Mouse (Mus musculus): ENCODE results near the gene Tbc1d23. TPM values are rescaled to one million over a fixed set of nuclear protein-coding genes. Genes with fewer than 3 reads are reported as not detected.

Gene Tbc1d23
- polyA plus RNA-seq, 1 experiment from 2014 or later, result 33.2 TPM

DNA sequence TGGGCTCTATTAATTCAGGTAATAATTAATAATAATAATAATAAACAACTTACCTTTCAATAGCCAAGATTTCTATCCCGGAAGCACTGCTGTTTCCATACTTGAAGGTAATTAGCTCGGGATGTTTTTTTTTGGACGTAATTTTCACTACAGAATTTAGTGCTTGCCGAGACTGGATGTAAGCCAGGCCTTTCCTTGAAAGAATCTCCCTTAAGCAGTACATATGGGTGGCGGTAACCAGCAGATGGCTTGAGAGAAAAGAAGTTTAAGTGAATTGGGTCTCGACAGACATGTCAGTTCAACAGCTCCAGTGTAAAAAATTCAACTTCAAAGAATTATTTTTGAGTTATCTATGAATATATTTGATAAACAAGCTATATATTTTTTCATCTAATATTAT, 59.7 kb downstream of the Tbc1d23 start:
- Histone ChIP-seq H3K4me1 (replicated peaks) (peaks cover 13% of the 10 kb centered on the region), H3K9me3 (no peaks in the 10 kb centered on the region), H3K9ac (replicated peaks) (no peak overlapping the region), H3K27ac (no peak overlapping the region), H3K36me3 (peaks cover 36% of the 10 kb centered on the region), H3K4me2 (replicated peaks) (no peak overlapping the region), H3K4me3 (replicated peaks) (no peak overlapping the region), H3K27me3 (no peaks in the 10 kb centered on the region)
- ATAC-seq, result no peak
- 91% methylated on average over 6 of the region's 6 CpGs for WGBS

GRCm38 (mm10) chr16:57171161-57171560, 60.1 kb downstream of the Tbc1d23 start:
- no peak overlapping the region for H3K27ac ChIP-seq
- H3K36me3 ChIP-seq, result peaks cover 34% of the 10 kb centered on the region
- ATAC-seq, result no peak
- H3K9me3 ChIP-seq, result no peaks in the 10 kb centered on the region
- no peaks in the 10 kb centered on the region for H3K27me3 ChIP-seq
- H3K4me3 ChIP-seq (replicated peaks), result no peak overlapping the region
- WGBS, result 95% methylated on average over 8 of the region's 8 CpGs
- no peak overlapping the region for H3K9ac ChIP-seq (replicated peaks)
- H3K4me1 ChIP-seq (replicated peaks), result peaks cover 18% of the 10 kb centered on the region
- no peak overlapping the region for H3K4me2 ChIP-seq (replicated peaks)

GRCm38 (mm10) chr16:57168236-57168635, 63.1 kb downstream of the Tbc1d23 start:
- 48% methylated on average over 4 of the region's 4 CpGs for WGBS
- 0 out of 2 replicates have a peak overlapping the region, but pooled peaks have one; percentile 76 for H3K4me2 ChIP-seq (replicated peaks)
- H3K36me3 ChIP-seq, result peaks cover 21% of the 10 kb centered on the region
- H3K4me3 ChIP-seq (replicated peaks), result no peak overlapping the region
- ATAC-seq, result no peak
- no peaks in the 10 kb centered on the region for H3K27me3 ChIP-seq
- no peaks in the 10 kb centered on the region for H3K9me3 ChIP-seq
- no peak overlapping the region for H3K9ac ChIP-seq (replicated peaks)
- H3K4me1 ChIP-seq (replicated peaks), result peaks cover 19% of the 10 kb centered on the region
- 0 out of 2 replicates have a peak overlapping the region, but pooled peaks have one; percentile 25 for H3K27ac ChIP-seq

DNA sequence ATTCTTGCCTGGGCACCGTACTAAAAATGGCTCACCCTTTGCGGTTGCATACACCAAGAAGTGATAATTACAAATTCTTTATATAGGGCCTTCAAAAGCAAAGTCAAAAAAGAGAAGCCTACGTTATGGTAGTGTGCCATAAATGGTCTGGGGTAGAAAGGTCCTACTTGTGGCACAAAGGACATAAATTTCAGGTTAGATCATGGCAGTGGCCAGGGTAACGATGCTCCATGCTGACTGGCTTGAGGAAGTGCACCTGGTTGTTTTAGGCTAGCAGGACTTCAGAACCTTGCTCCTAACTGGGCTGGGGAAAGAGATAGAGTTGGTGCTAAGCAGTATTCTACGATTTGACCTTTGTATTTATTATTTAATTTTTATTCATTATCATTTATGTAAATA, 63.8 kb downstream of the Tbc1d23 start:
- no peaks in the 10 kb centered on the region for H3K9me3 ChIP-seq
- peak; percentile 71 for ATAC-seq
- peak overlapping the region; percentile 77 for H3K9ac ChIP-seq (replicated peaks)
- peak overlapping the region; percentile 79; the same call in 1 of the 2 replicates for H3K27ac ChIP-seq
- peak overlapping the region; percentile 76 for H3K4me2 ChIP-seq (replicated peaks)
- H3K36me3 ChIP-seq, result peaks cover 15% of the 10 kb centered on the region
- no peaks in the 10 kb centered on the region for H3K27me3 ChIP-seq
- 32% methylated on average over 5 of the region's 5 CpGs for WGBS
- peaks cover 19% of the 10 kb centered on the region for H3K4me1 ChIP-seq (replicated peaks)
- H3K4me3 ChIP-seq (replicated peaks), result peak overlapping the region; percentile 81

DNA sequence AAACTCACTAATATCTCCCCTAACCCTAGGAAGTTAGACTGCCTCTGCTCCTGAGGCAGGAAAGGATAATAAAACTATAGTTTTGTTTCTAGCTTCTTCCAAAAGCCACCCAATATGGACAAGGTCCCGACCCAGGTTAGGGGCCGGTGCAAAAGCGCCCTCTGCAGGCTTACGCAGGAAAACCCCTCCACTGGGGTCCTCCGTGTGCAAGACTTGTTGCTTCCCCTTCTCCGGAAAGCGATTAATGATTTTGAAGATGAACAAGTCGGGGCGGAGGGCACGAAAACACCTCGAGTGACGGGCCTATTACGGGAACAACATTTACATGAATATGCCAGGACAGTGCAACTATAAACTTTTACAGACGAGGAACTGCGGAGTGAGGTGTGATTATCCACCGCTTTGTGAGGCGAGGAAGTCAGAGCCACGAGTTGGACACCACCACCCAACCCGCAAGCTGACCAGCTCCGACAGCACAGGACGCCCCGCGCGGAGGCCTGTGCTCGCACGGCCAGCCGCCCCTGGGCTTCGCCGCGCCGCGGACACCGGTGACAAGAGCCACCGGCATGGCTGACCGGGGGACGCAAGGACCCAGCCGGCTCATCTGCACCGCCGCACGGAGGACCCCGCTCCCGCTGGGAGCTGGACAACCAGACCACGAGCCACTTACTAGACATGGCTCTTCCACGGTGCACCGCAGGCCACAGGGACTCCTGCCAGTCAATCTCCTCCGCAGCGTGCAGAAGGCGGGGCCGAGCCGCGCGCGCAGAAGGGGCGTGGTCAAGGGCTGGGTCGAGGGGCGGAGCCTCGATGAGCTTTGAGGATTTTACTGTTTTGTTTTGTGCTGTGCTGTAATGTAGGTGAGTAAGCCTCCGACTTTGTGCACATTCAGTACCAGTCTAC, 64.4 kb downstream of the Tbc1d23 start, which contains the start of gene Nit2:
TSS of gene Nit2 (minus strand) at position 731 of the 903 bp plus-strand sequence.
- Histone ChIP-seq H3K27me3 (no peaks in the 10 kb centered on the region), H3K4me1 (replicated peaks) (peaks cover 19% of the 10 kb centered on the region), H3K9ac (replicated peaks) (peak within 1 kb of the TSS; percentile 77), H3K9me3 (no peaks in the 10 kb centered on the region), H3K27ac (peak within 1 kb of the TSS; percentile 79), H3K4me2 (replicated peaks) (peak within 1 kb of the TSS; percentile 76), H3K4me3 (replicated peaks) (peak within 1 kb of the TSS; percentile 81), H3K36me3 (peaks cover 13% of the 10 kb centered on the region)
- ATAC-seq, result peak; percentile 98
- under 1% methylated on average over 58 of the region's 58 CpGs for WGBS

DNA sequence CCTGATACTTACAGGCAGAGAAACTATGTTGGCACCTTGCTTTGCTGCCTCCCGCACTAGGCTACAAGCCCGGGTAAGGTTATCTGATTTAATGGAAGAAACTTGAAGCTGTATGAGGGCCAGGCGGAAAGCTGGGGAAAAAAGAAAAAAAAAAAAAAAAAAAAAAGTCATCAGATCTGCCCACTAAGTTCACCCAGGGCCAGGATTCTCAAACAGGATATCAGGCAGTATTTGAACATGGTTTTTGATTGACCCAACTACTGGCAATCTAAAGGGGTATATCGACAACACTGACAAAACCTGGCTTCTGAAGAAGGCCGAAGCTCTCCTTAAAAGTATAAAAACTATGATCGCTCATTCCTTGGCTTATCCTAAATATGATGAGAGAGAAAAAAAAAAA, 65.2 kb downstream of the Tbc1d23 start:
- peak overlapping the region; percentile 81 for H3K4me3 ChIP-seq (replicated peaks)
- 91% methylated on average over 6 of the region's 6 CpGs for WGBS
- H3K36me3 ChIP-seq, result peaks cover 10% of the 10 kb centered on the region
- no peak overlapping the region for H3K9ac ChIP-seq (replicated peaks)
- no peaks in the 10 kb centered on the region for H3K9me3 ChIP-seq
- no peak overlapping the region for H3K27ac ChIP-seq
- no peak for ATAC-seq
- H3K4me2 ChIP-seq (replicated peaks), result peak overlapping the region; percentile 76
- H3K4me1 ChIP-seq (replicated peaks), result peaks cover 19% of the 10 kb centered on the region
- H3K27me3 ChIP-seq, result no peaks in the 10 kb centered on the region

DNA sequence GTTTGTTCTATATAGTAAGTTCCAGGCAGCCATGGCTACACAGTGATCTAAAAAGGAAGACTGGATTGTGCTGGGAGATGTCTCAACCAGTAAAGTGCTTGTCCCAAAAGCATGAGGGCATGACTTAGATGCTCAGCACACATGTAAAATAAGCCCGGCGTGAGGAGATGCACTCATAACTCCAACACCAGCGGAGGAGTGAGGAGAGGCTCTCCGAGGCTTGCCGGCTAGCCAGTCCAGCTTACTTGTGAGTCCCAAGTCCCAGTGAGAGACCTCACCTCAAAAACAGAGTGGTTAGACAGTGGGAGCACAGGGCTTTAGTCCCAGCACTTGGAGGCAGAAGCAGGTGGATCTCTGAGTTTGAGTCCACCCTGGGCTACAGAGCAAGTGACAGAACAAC, 66.1 kb downstream of the Tbc1d23 start:
- WGBS, result 98% methylated on average over 5 of the region's 5 CpGs
- no peaks in the 10 kb centered on the region for H3K9me3 ChIP-seq
- ATAC-seq, result no peak

GRCm38 (mm10) chr16:57163694-57164093, 67.6 kb downstream of the Tbc1d23 start:
- Histone ChIP-seq H3K4me1 (replicated peaks) (peaks cover 19% of the 10 kb centered on the region), H3K4me2 (replicated peaks) (no peak overlapping the region), H3K36me3 (peaks cover 4% of the 10 kb centered on the region), H3K9ac (replicated peaks) (no peak overlapping the region), H3K4me3 (replicated peaks) (no peak overlapping the region), H3K9me3 (no peaks in the 10 kb centered on the region), H3K27me3 (no peaks in the 10 kb centered on the region), H3K27ac (no peak overlapping the region)
- no peak for ATAC-seq
- WGBS, result 92% methylated on average over 1 of the region's 1 CpGs

More for the DNA sequence above, 66.1 kb downstream of the Tbc1d23 start:
- Histone ChIP-seq H3K4me2 (replicated peaks) (no peak overlapping the region), H3K36me3 (peaks cover 3% of the 10 kb centered on the region; the same call in 1 of the 2 replicates), H3K4me3 (replicated peaks) (no peak overlapping the region), H3K27ac (no peak overlapping the region), H3K27me3 (no peaks in the 10 kb centered on the region), H3K9ac (replicated peaks) (no peak overlapping the region), H3K4me1 (replicated peaks) (peaks cover 19% of the 10 kb centered on the region)

DNA sequence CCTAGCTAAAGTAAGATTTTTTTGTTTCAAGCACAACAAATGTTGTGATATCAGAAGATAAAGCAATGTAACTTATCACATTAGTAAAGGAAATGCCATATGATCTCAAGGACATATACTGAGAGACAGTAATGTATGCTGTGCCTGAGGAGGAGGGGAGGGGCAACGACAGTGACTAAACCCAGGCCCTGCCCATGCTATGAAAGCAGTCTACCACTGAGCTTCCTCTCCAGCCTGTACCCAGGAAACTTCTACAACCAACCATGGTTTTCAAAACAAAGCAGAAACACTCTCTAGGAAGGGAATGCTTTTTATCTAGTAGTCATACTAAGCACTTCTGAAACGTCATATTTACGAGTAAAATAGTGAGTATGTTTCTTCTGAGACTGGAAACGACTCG, 68.5 kb downstream of the Tbc1d23 start:
- peaks cover 12% of the 10 kb centered on the region for H3K4me1 ChIP-seq (replicated peaks)
- peaks cover 11% of the 10 kb centered on the region for H3K36me3 ChIP-seq
- WGBS, result 93% methylated on average over 5 of the region's 5 CpGs
- H3K27ac ChIP-seq, result no peak overlapping the region
- no peaks in the 10 kb centered on the region for H3K27me3 ChIP-seq
- H3K9ac ChIP-seq (replicated peaks), result no peak overlapping the region
- no peaks in the 10 kb centered on the region for H3K9me3 ChIP-seq
- ATAC-seq, result no peak
- no peak overlapping the region for H3K4me3 ChIP-seq (replicated peaks)
- H3K4me2 ChIP-seq (replicated peaks), result no peak overlapping the region

- no peaks in the 10 kb centered on the region for H3K9me3 ChIP-seq
- WGBS, result 73% methylated on average over 7 of the region's 7 CpGs
- H3K36me3 ChIP-seq, result peaks cover 26% of the 10 kb centered on the region
- no peak overlapping the region for H3K27ac ChIP-seq
- no peak overlapping the region for H3K4me2 ChIP-seq (replicated peaks)
- H3K4me1 ChIP-seq (replicated peaks), result no peaks in the 10 kb centered on the region
- H3K27me3 ChIP-seq, result no peaks in the 10 kb centered on the region
- ATAC-seq, result no peak
- no peak overlapping the region for H3K9ac ChIP-seq (replicated peaks)
- no peak overlapping the region for H3K4me3 ChIP-seq (replicated peaks)
These were observed 71.5 kb downstream of the Tbc1d23 start for GRCm38 (mm10) chr16:57159835-57160234.

DNA sequence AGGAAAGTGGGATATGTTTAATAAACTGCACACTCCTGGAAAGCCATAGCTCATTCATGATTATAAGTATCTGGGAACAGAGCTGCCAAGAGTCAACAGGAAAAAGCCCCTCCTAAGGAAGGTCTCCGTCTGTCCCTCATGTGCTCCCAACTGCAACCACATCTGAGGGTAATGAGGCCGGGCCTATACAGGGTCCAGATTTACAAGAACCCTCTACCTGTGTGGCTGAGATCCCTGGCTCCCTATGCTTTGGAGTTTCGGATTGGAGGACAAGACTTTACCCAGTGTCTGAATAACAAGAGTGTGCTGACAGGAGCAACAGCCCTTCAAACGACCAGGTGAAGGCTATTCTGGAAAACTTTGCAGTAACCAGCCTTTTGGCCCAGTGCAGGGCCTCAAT, 73.6 kb downstream of the Tbc1d23 start:
- ATAC-seq, result 0 out of 2 replicates have a peak, but pooled peaks have one; percentile 53
- 81% methylated on average over 4 of the region's 4 CpGs for WGBS
- no peaks in the 10 kb centered on the region for H3K9me3 ChIP-seq
- H3K9ac ChIP-seq (replicated peaks), result no peak overlapping the region
- no peak overlapping the region for H3K27ac ChIP-seq
- peaks cover 37% of the 10 kb centered on the region for H3K36me3 ChIP-seq
- no peak overlapping the region for H3K4me3 ChIP-seq (replicated peaks)
- H3K4me2 ChIP-seq (replicated peaks), result no peak overlapping the region
- H3K27me3 ChIP-seq, result no peaks in the 10 kb centered on the region
- no peaks in the 10 kb centered on the region for H3K4me1 ChIP-seq (replicated peaks)

GRCm38 (mm10) chr16:57157076-57157475, 74.2 kb downstream of the Tbc1d23 start:
- 93% methylated on average over 4 of the region's 4 CpGs for WGBS
- no peak for ATAC-seq

More at GRCm38 (mm10) chr16:57157076-57157475, 74.2 kb downstream of the Tbc1d23 start:
- no peaks in the 10 kb centered on the region for H3K9me3 ChIP-seq
- H3K27me3 ChIP-seq, result no peaks in the 10 kb centered on the region
- H3K9ac ChIP-seq (replicated peaks), result no peak overlapping the region
- no peaks in the 10 kb centered on the region for H3K4me1 ChIP-seq (replicated peaks)
- H3K4me3 ChIP-seq (replicated peaks), result no peak overlapping the region
- peaks cover 42% of the 10 kb centered on the region for H3K36me3 ChIP-seq
- H3K4me2 ChIP-seq (replicated peaks), result no peak overlapping the region
- no peak overlapping the region for H3K27ac ChIP-seq
